Mouse (Mus musculus) left cerebral cortex, adult 2 months (tissue): ENCODE measurements around the gene Ankrd55. TPM values are rescaled to one million over a fixed set of nuclear protein-coding genes. Genes with fewer than 3 reads are reported as not detected.

Experiments used
- DNase-seq, 2 experiments: peaks; one replicate each; pipeline ENCODE4 v3.0.0; 2021 to 2022; ENCODE audit warnings: low spot score in 2 of 2, mixed read lengths in 1 of 2; ENCODE audit errors: extremely low spot score in 1 of 2
- H3K27ac ChIP-seq: fragments of 200-600 bp; 2 replicates; pipeline ENCODE4 v1.8.1; 2022
- H3K4me3 ChIP-seq: fragments of 200-600 bp; 2 replicates; pipeline ENCODE4 v1.8.1; 2022
- CTCF ChIP-seq: fragments of 200-600 bp; IDR thresholded peaks from 2 replicates; pipeline ENCODE4 v1.8.1; 2022; ENCODE audit warnings: antibody characterized with exemption, mild to moderate bottlenecking, moderate library complexity
- intact Hi-C: fragments of 180-260 bp; cut with DNase I; formaldehyde crosslinking; loops from one replicate; pipeline ENCODE4 v1.15.1; 2025
- long read RNA-seq, 2 experiments: library from polyadenylated mRNA; stranded (forward); transcript quantifications; one replicate each; pipeline ENCODE4 v2.0.0; 2021; ENCODE audit warnings: borderline mapping rate in 2 of 2
- total RNA-seq, 2 experiments: library from RNA; stranded (reverse); gene quantifications; 2 replicates each; pipeline ENCODE4 v1.2.3; 2021

Gene Ankrd55
- total RNA-seq, result 1 to 10 TPM; 3.6 to 4.1 TPM
- long read RNA-seq, experiment 1, partial matches to known transcripts, result 1 of 2 reads
- long read RNA-seq, experiment 1, other reads (novel, unspliced or antisense), result 1 of 2 reads
- long read RNA-seq, experiment 2, partial matches to known transcripts, result 1 of 1 reads
- long read RNA-seq, experiment 2, other reads (novel, unspliced or antisense), result 0 of 1 reads

DNA sequence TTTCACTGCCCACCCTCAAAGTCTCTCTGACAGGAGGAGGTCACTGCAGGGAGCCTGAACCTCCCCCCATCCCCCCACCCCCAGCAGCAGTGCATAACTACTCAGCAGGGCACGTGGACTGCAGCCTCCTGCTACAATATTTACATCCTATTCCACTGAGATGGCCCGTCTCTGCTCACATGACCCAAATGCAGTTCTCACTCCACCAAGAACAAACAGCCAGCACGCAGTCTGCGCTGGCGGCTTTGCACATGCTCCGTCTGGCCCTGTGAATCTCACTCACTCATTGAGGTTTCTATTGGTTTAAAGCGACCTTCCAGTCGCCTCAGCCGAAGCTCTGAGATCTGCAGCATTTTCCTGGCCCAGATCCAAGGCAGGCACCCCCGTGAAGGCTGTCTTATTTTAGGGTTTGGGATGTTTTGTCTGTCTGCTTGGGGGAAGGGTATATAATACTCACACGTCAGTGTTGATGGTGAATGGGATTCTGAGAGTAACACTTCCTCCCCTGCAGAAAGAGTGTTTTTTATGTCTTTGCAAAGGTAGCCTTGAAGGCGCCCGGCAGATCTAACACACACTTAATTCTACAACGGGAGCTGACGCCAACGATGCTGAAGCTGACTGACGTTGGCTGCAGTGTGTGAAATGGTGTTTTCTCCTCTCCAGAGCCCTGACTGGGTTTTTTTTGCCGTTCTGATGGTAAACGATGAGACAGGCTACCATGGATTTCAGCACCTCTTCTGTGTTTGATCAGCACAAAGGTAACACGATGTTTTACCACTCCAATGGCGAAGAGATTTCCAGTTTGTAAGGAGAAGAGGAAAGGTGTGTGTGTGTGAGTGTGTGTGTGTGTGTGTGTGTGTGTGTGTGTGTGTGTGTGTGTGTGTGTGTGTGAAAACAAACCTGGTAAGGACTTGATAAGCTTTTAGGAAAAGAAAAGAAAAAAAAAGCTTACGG is at the start of gene Ankrd55:
Ankrd55 (plus strand) TSS at position 227 of the 954 bp plus-strand sequence.
- DNase-seq, result peak; percentile 42 to 55
- intact Hi-C loops, result no loop called here
- Histone ChIP-seq H3K4me3 (peak within 1 kb of the TSS; percentile 41), H3K27ac (no peak within 1 kb of the TSS; the same call in 1 of the 2 replicates)
- TF ChIP-seq CTCF, result no peak

- DNase-seq, result no peak
- intact Hi-C loops, result no loop called here
- Histone ChIP-seq H3K27ac (no peak overlapping the region), H3K4me3 (no peak overlapping the region)
- no peak for TF ChIP-seq CTCF
Measured at GRCm38 (mm10) chr13:112239239-112239638, 49.0 kb upstream of the Ankrd55 start.

- Histone ChIP-seq H3K27ac (no peak overlapping the region), H3K4me3 (no peak overlapping the region)
- no peak for TF ChIP-seq CTCF
- intact Hi-C loops, result no loop called here
- no peak for DNase-seq
Measured at GRCm38 (mm10) chr13:112241431-112241830, 46.8 kb upstream of the Ankrd55 start.

DNA sequence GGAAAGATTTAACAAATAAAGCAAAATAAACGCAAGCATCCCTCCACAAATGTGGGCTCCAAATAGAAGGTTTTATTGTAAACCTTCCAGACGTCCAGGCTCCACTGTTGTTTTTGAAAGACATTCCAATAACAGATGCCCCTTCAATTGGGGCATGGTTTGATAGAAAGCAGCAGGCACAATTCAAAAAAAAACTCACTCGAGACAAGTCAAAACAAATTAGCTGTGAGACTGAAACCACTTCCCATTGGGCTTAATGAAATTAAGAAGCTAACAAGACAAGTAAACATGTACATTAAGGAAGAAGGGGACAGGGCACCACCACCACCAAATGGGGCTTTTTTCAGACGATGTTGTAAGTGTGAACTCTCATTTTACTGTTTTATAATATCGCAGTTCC is 43.1 kb upstream of the Ankrd55 start:
- intact Hi-C loops, result no loop called here
- Histone ChIP-seq H3K4me3 (no peak overlapping the region), H3K27ac (no peak overlapping the region)
- no peak for DNase-seq
- no peak for TF ChIP-seq CTCF

GRCm38 (mm10) chr13:112251433-112251832 is 36.8 kb upstream of the Ankrd55 start:
- H3K27ac ChIP-seq, result no peak overlapping the region
- TF ChIP-seq CTCF, result no peak
- intact Hi-C loops, result no loop called here
- no peak for DNase-seq
- H3K4me3 ChIP-seq, result no peak overlapping the region

- H3K4me3 ChIP-seq, result no peak overlapping the region
- DNase-seq, result no peak
- no peak for TF ChIP-seq CTCF
- no peak overlapping the region for H3K27ac ChIP-seq
- intact Hi-C loops, result no loop called here
Measured at GRCm38 (mm10) chr13:112252012-112252411, 36.2 kb upstream of the Ankrd55 start.

DNA sequence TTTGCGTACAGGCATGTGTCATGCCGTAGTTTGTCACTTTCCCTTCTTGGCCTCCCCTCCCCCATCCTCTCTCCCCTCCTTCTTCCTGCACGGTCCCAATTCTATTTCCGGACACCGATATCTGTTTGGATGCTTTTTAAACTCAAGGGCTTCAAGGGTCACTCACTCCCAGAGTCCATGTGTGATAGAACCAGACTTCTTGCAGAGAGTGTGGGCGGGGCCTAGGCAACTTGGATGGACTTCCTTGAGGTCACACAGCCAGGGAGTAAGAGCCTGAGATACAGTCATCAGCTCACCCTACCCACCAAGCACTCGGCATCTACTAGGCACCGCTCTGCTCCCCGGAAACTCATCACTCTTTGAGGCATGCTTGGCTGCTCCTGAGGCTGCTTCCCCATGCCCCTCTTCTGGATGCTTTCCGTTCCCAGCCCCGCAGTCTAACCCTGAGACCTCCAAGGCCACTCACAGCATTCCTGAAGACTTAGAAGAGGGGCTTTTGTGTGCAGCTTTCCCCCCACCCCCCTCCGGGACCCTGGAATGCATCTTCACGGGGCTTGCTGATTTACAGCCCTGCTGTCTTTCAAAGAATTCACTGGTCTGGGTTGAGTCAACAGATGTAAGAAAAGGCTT is 35.1 kb upstream of the Ankrd55 start:
- Histone ChIP-seq H3K4me3 (no peak overlapping the region), H3K27ac (no peak overlapping the region)
- intact Hi-C loops, result no loop called here
- no peak for TF ChIP-seq CTCF
- DNase-seq, result no peak

- TF ChIP-seq CTCF, result no peak
- intact Hi-C loops, result no loop called here
- no peak overlapping the region for H3K4me3 ChIP-seq
- no peak overlapping the region for H3K27ac ChIP-seq
- no peak for DNase-seq
Measured at GRCm38 (mm10) chr13:112254116-112254515, 34.1 kb upstream of the Ankrd55 start.

DNA sequence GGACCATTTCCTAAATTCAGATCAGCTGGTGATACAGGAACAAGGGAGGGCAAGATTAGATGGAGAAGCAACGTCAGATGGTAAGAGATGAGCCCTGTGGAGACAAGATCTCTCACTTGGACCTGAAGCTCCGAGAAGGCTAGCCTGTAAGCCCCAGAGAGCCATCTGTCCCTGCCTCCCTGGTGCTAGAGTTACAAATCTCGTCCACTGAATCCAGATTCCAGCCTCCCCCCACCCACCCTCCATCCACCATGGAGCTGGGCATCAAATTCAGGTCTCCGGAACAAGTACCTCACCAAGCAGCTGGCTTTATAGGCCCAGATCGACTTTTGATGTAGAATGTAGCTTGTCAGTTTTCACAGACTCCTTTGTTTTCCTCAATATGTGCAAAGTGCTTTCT is 32.4 kb upstream of the Ankrd55 start:
- H3K4me3 ChIP-seq, result no peak overlapping the region
- no peak for TF ChIP-seq CTCF
- intact Hi-C loops, result no loop called here
- DNase-seq, result no peak
- no peak overlapping the region for H3K27ac ChIP-seq

DNA sequence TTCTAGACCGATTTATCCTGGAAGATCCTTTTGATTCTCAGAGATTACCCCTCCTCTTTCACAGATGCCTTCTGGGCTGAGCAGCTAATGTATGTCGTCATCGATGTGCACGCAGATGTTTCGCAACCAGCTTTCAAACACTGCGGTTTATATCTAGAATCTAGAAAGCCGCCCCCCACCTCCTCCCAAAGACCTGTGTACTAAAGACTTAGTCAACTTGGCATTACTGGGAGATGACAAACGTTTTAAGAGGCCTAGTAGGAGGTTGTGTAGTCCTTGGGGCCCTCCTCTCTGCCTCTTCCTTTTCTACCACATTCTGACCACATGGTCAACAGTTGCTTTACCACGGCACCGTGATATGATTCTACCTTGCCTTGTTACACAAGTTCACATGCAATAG is 29.8 kb upstream of the Ankrd55 start:
- DNase-seq, result no peak
- Histone ChIP-seq H3K4me3 (no peak overlapping the region), H3K27ac (no peak overlapping the region)
- TF ChIP-seq CTCF, result no peak
- intact Hi-C loops, result no loop called here

DNA sequence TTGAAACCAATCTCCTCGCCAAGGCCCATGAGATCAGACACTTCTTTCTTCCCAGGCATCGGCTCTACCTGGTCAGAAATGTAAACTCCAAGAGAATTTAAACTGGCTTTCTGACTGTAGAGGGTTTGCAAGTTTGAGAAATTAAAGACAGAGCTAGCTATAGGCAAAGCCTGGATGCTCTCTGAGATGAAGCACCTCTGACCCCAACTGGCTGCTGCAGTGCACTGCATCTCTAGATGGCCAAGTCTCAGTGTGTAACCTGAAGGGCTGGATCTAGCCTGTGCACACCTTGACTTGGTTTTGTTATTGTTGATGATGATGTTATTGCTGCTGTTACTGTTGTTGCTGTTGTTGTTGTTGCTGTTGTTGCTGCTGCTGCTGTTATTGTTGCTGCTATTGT is 28.9 kb upstream of the Ankrd55 start:
- Histone ChIP-seq H3K27ac (no peak overlapping the region), H3K4me3 (no peak overlapping the region)
- intact Hi-C loops, result loop anchor here (1.0 kb wide), 1 partner anchor 471 kb away; no protein-coding TSS in a partner anchor
- DNase-seq, result peak; percentile 57
- peak; percentile 87 for TF ChIP-seq CTCF

- intact Hi-C loops, result loop anchor here (1.0 to 10.0 kb wide), 3 partner anchors 476 to 800 kb away; no protein-coding TSS in a partner anchor
- Histone ChIP-seq H3K4me3 (no peak overlapping the region), H3K27ac (no peak overlapping the region)
- TF ChIP-seq CTCF, result peak; percentile 72
- DNase-seq, result peak in 1 of 2 experiments; percentile 41
Measured at GRCm38 (mm10) chr13:112264666-112265065, 23.6 kb upstream of the Ankrd55 start.
